Mouse (Mus musculus) heart, postnatal 14 days (tissue): ENCODE measurements around the gene Brms1. TPM values are rescaled to one million over a fixed set of nuclear protein-coding genes. Genes with fewer than 3 reads are reported as not detected.

Source experiments
- total RNA-seq, 2 experiments: library from RNA; stranded (reverse); gene quantifications; 2 replicates each; pipeline ENCODE4 v1.2.3; 2021

The Brms1 gene
- total RNA-seq, 2 experiments from 2014 or later: 12.9 to 14.8 TPM

Other genes with a start within 250 kb of the Brms1 start
- gene Rbm4, start 247.5 kb upstream of the Brms1 start, total RNA-seq: 10 to 100 TPM; 41.4 to 48.7 TPM
- gene Gm21992, start 229.7 kb upstream of the Brms1 start, total RNA-seq: 10 to 100 TPM; 21.1 to 24.7 TPM
- 10 to 100 TPM; 25.3 to 32.3 TPM for gene Rbm14, start 229.7 kb upstream of the Brms1 start, total RNA-seq
- gene Ccs, start 202.0 kb upstream of the Brms1 start, total RNA-seq: 10 to 100 TPM; 29.3 to 29.9 TPM
- gene Ccdc87, start 202.0 kb upstream of the Brms1 start, total RNA-seq: not detected
- gene Ctsf, start 186.2 kb upstream of the Brms1 start, total RNA-seq: 10 to 100 TPM; 69.5 to 76.3 TPM
- under 1 TPM; 0.39 to 0.88 TPM for gene Actn3, start 163.4 kb upstream of the Brms1 start, total RNA-seq
- gene Zdhhc24, start 162.7 kb upstream of the Brms1 start, total RNA-seq: 1 to 10 TPM; 4.3 to 4.6 TPM
- 1 to 10 TPM; 3.3 to 3.9 TPM for gene Bbs1, start 134.7 kb upstream of the Brms1 start, total RNA-seq
- gene Dpp3, start 113.1 kb upstream of the Brms1 start, total RNA-seq: 10 to 100 TPM; 25.4 to 26.0 TPM
- gene Peli3, start 98.2 kb upstream of the Brms1 start, total RNA-seq: 1 to 10 TPM in 1 of 2 experiments, under 1 TPM in 1; 0.73 to 1.1 TPM
- 10 to 100 TPM; 54.4 to 59.0 TPM for gene Mrpl11, start 79.2 kb upstream of the Brms1 start, total RNA-seq
- not detected for gene Npas4, start 51.0 kb upstream of the Brms1 start, total RNA-seq
- 10 to 100 TPM; 15.2 to 15.3 TPM for gene Slc29a2, start 17.5 kb upstream of the Brms1 start, total RNA-seq
- 10 to 100 TPM; 40.8 to 44.4 TPM for gene B4gat1, start 2.5 kb upstream of the Brms1 start, total RNA-seq
- 1 to 10 TPM in 1 of 2 experiments, under 1 TPM in 1; 0.98 to 1.8 TPM for gene AC124502.3, start 2.5 kb upstream of the Brms1 start, total RNA-seq
- gene Rin1, start 9.1 kb downstream of the Brms1 start, total RNA-seq: 1 to 10 TPM; 1.8 TPM
- gene Cd248, start 26.7 kb downstream of the Brms1 start, total RNA-seq: 10 to 100 TPM; 21.3 to 23.9 TPM
- 1 to 10 TPM; 2.7 to 2.8 TPM for gene Tmem151a, start 44.2 kb downstream of the Brms1 start, total RNA-seq
- gene Yif1a, start 47.2 kb downstream of the Brms1 start, total RNA-seq: 10 to 100 TPM; 70.4 to 70.8 TPM
- under 1 TPM in 1 of 2 experiments, not detected in 1; 0.63 TPM for gene Cnih2, start 57.2 kb downstream of the Brms1 start, total RNA-seq
- gene Rab1b, start 65.7 kb downstream of the Brms1 start, total RNA-seq: 100 to 1,000 TPM; 187 to 192 TPM
- gene Klc2, start 77.2 kb downstream of the Brms1 start, total RNA-seq: 10 to 100 TPM; 41.3 to 44.8 TPM
- gene Pacs1, start 231.8 kb downstream of the Brms1 start, total RNA-seq: 10 to 100 TPM; 21.5 to 22.1 TPM